Mouse (Mus musculus) embryonic stem cell, embryonic (primary cell): Measurements from ENCODE around the gene Gm10256.
"Not testable (repeated sequence)": the region's sequence is repeated elsewhere in the genome, so short reads cannot be mapped to it uniquely, and the experiment has no call there.

Experiments
- CTCF ChIA-PET, 4 experiments: fragments of 300-600 bp in 2 of 4; fragments of 350-600 bp in 2 of 4; sonication (Branson Sonifier 250); formaldehyde crosslinking; loops; one replicate each; lab custom pipeline; 2022; ENCODE audit warnings: inconsistent platforms in 2 of 4; lab: Charles Lee
- POLR2A ChIA-PET, 4 experiments: fragments of 300-600 bp in 2 of 4; fragments of 350-600 bp in 2 of 4; sonication (Branson Sonifier 250); formaldehyde crosslinking; loops; one replicate each; lab custom pipeline; 2022; ENCODE audit warnings: antibody characterized with exemption in 4 of 4, inconsistent platforms in 1 of 4; lab: Charles Lee

Gm10256 gene

DNA sequence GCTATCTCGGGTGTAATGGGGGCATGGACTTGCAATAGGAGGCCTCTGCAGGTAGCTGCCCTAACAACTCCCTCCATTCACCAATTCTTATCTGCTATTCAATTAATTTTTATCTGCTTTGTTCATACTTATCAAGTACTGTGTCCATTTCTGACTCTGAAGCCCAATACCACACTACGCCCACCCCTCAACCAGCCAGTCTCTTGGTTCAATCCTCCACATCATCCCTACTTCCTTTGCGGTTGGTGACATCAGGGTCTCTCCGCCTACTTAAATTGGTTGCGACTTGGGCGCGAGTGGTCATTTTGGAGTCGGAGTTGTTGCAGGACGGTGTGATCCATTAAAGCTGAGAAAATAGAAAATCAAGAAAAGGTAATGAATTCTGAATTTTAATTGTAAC is at the start of gene Gm10256, which contains the start of gene Rbmy:
Gene Gm10256 (plus strand): TSS at position 320 of the 400 bp plus-strand sequence.
Gene Rbmy (plus strand): TSS at position 301 of the 400 bp plus-strand sequence.
- POLR2A ChIA-PET, CTCF ChIA-PET: not testable (repeated sequence)

DNA sequence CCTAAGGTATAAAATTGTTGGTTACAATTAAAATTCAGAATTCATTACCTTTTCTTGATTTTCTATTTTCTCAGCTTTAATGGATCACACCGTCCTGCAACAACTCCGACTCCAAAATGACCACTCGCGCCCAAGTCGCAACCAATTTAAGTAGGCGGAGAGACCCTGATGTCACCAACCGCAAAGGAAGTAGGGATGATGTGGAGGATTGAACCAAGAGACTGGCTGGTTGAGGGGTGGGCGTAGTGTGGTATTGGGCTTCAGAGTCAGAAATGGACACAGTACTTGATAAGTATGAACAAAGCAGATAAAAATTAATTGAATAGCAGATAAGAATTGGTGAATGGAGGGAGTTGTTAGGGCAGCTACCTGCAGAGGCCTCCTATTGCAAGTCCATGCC is 34.4 kb upstream of the Gm10256 start, which contains the start of gene Gm4064:
Gene Gm4064 (minus strand): TSS at position 101 of the 400 bp plus-strand sequence.
- POLR2A ChIA-PET, CTCF ChIA-PET: not testable (repeated sequence)

DNA sequence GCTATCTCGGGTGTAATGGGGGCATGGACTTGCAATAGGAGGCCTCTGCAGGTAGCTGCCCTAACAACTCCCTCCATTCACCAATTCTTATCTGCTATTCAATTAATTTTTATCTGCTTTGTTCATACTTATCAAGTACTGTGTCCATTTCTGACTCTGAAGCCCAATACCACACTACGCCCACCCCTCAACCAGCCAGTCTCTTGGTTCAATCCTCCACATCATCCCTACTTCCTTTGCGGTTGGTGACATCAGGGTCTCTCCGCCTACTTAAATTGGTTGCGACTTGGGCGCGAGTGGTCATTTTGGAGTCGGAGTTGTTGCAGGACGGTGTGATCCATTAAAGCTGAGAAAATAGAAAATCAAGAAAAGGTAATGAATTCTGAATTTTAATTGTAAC is 70.2 kb downstream of the Gm10256 start, which contains the start of gene Gm10352:
Gene Gm10352 (plus strand): TSS at position 301 of the 400 bp plus-strand sequence.
- CTCF ChIA-PET, result not testable (repeated sequence)

More for the DNA sequence above, 70.2 kb downstream of the Gm10256 start, which contains the start of gene Gm10352:
- POLR2A ChIA-PET, result not testable (repeated sequence)
